Mouse (Mus musculus) cerebellum, postnatal 36 days (tissue): ENCODE results near the gene Rpl38.

Experiments used
- DNase-seq, 2 experiments: peaks; one replicate each; pipeline ENCODE4 v3.0.0; 2021 to 2022; ENCODE audit warnings: mixed read lengths in 2 of 2

Rpl38 gene

GRCm38 (mm10) chr11:114668301-114668710, at the start of gene Rpl38:
Rpl38 (plus strand) TSS chr11:114668524.
- DNase-seq: peak; percentile 93 to 99

DNA sequence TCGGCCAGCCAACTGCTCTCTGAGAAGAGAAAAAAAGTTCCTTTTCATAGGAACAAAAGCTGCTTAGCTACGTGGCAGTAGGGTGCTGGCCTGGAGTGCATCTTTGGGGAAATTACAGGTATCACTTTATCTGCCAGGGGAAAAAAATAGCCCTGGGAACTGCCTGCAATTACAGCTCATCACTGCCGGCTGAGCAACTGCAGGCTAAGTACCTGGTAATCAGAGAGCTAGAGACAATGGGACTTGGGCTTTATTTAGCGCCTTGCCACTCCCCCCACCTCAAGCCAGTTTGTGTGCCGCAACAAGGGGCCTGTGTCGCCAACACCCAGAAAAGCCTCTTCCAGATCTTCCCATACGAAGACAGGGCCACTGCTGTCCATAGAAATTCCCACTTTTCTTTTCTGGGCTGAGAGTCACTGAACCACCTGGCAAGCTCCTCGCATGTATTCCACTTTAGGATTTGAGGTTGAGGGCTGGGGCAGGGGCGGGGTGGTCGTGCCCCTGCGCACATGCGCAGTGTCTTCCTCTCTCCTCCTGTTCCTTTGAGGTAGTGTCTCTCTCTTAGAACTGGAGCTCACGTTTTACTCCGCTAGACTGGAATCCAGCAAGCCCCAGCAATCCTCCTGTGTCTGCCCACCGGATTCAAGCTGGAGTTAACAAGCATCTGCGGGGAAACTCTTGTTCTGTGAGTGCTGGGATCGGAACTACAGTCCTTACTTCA, 49.5 kb upstream of the Rpl38 start:
- DNase-seq: no peak

- DNase-seq: no peak
Measured at GRCm38 (mm10) chr11:114626071-114626690, 42.1 kb upstream of the Rpl38 start.

DNA sequence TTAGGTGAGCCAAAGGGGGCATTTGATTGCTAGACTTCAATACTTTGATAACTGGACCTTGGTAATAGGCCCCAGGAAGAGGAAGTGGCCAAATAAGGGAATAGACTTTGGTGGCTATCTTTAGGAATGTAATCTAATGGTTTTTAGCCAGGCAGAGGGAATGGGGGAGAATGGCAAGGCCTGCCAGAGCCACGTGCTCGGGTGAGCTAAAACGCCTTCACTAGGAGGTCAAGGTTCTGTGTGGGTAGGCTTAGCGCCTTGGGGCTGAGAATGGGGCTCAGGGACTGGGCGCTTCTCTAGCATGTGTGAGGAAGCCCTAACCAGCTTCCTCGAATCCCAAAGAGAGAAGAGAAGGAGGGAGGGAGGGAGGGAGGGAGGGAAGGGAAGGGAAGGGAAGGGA, 41.3 kb upstream of the Rpl38 start:
- DNase-seq: no peak

- DNase-seq: no peak
Measured at GRCm38 (mm10) chr11:114628032-114628431, 40.3 kb upstream of the Rpl38 start.

- no peak for DNase-seq
Measured at GRCm38 (mm10) chr11:114630044-114630443, 38.3 kb upstream of the Rpl38 start.

- no peak for DNase-seq
Measured at GRCm38 (mm10) chr11:114632266-114632665, 36.1 kb upstream of the Rpl38 start.

DNA sequence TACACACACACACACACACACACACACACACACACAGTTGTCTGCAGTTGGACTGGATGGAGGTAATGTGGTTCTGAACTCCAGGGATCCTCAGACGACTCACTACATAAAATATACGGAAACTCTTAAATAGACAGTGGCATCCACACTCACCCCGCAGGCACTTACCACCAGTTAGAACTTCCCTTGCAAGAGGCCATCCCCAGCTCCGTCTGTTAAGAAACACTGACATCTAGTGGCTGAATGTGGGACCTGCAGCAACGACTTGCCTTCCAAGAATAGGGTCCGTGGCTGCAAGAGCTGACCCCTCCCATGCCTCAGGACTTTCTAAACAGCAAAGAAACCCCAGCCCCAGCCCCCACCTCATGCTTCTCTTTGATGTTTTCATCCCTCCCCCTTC, 32.0 kb upstream of the Rpl38 start:
- peak; percentile 82 to 89 for DNase-seq

DNA sequence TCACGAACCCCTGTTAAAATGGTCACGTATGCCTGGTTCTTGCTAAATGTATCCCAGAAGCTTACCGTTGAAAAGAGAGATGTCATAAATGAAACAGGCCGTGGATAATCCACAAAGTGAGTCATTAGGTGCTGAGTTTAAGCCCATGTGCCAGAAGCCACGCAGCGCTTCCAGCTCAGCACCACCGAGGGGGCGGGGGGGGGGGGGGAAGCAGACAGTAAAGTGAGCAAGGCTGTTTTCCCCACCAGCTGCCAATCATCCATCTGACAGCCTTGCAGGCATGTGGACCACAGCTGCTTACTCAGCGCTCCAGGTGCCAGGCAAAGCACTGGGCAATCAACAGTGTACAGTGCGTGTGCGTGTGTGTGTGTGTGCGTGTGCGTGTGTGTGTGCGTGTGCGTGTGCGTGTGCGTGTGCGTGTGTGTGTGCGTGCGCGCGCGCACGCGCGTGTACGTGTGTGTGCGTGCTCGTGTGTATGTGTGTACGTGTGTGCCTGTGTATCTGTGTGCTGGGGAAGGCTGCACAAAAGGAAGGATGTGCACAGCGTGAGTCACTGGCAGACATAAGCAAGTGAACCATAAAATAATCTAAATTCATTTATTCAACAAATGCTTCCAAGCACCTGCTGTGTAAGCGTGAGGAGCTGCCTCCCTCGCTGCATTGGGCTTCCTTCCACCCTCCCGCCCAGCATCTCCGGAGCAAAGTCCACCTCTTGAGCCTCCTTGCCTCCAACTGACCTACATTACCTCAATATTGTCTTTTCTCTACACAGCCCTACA, 31.4 kb upstream of the Rpl38 start:
- peak in 1 of 2 experiments; percentile 16 for DNase-seq

- no peak for DNase-seq
Measured at GRCm38 (mm10) chr11:114638647-114639290, 29.6 kb upstream of the Rpl38 start.

DNA sequence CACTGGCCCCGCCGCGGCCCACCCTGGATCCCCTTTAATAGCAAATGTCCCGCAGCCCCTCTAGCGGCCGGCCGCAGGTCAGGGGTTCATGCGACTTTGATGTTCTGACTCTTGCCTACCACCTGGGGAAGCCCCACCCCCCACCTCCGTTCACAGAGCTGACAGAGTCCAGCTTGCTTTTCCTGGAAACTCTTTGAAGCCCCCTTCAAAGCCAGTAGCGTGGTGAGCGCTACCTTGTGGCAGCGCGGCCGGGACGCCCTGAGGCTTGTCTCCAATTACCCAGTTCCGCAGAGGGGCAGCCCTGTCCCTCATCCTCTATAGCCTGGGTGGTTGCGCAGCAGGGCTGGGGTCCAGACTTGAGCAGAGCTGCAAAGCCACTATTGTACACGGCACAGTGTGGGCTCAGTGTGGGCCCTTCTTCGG, 28.6 kb upstream of the Rpl38 start:
- no peak for DNase-seq

DNA sequence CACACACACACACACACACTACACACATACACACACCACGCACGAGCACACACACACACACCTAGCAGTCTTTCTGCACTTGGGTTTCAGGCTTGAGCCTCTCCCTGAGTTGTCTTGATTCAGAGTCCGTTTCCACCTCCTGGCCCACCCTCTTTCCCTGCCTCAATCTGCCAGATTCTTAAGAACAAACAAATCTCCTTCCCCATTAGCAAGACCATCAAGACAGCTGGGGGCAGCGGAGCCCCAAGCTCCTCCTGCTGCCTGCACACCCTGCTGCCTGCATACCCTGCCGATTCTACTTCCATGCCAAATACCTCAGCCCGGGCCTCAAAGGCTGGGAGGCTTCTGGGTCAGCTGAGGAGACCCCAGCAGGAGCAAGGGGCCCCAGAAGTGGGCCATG, 27.7 kb upstream of the Rpl38 start:
- DNase-seq: no peak

DNA sequence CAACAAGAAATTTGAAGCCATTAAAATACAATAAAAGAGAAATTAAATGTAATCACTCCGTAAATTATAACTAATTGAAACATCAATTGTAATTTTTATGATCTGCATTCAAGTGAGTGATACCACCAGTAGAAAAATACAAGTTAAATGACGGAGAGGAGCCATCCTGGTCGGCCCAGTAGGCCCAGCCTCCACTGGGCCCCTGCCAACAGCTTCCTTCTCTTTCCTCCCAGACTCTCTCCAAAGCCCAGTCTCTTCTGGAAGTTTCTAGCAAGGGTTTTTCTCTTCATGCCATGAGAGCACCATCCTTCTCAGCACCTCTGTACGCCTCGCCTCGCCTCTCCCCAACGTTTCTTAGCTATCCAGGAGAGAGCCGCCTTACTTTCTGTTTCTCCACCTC, 27.2 kb upstream of the Rpl38 start:
- DNase-seq: no peak

GRCm38 (mm10) chr11:114642184-114642583, 26.1 kb upstream of the Rpl38 start:
- no peak for DNase-seq

DNA sequence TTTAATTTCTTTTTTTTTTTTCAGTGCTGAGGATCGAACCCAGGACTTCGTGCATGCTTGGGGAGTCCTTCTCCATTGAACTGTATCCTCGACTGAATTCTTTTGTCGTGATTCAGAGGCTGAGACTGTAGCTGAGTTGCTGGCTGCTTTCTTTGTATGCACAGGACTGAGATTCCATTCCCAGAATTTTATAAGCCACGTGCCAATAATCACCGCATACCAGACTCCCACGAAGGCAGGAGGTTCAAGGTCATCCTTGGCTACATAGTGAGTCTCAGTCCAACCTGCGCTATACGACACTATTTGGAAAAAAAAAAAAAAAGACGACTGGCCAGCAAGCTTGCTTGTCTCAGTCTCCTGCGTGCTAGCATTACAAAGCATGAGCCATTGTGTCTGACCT, 25.4 kb upstream of the Rpl38 start:
- DNase-seq: no peak

- DNase-seq: no peak
Measured at GRCm38 (mm10) chr11:114644122-114644521, 24.2 kb upstream of the Rpl38 start.

- DNase-seq: no peak
Measured at GRCm38 (mm10) chr11:114649510-114649909, 18.8 kb upstream of the Rpl38 start.

DNA sequence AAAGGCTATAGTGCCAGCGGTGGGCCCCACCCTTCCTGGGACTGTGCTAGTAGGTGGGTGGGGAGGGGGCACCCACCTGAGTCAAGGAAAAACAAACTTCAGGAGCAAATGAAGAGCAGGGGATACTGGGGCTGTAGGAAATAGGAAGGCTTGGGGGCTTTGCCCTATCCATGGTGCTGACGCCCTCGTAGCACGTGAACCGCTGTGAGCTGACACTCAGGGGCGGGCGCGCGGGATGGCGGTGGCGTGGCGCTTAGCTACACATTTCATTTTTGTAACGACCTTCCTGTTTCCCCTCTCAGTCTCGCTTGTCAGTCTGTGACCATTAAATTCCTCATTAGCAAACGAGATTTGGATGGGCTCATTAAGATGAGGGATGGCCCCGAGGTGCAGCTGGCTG, 15.8 kb upstream of the Rpl38 start:
- DNase-seq: no peak

DNA sequence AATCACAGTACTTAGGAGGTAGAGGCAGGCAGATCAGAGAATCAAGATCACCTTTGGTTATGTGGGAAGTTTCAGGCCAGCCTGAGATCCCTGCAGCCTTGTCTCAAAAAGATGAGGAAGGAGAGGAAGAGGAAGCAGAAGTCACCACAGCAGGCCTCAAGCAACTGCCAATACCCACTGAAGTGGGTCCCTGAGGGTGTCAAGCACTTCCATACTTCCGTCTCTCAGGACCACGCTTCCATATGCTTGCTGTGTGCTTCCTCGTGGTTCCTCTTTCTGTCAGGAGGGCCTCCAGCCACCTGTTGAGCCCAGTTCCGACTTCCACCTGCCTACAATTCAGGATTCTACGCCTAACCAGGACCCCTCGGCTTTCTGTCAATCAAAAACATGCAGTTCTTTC, 14.7 kb upstream of the Rpl38 start:
- DNase-seq: no peak

DNA sequence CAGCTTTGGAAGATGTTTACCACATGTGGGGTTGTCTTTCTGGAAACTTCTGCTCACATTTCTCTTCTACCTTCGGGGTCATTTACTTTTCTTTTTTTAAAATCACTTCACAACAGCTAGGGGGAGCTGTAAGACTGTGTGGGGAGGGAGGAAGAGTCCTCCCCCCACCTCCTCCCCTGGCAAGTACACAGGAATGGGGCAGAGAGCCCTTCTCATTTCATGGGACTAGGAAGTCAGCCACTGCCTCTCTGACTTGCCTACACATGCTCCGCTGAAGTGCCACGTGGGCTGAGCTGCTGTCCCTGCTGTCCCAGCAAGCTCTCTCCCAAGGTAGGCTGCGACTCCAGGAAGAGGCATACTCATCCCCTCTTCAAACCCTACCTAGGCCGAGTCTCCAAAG, 13.8 kb upstream of the Rpl38 start:
- DNase-seq: no peak

GRCm38 (mm10) chr11:114655350-114656008, 12.8 kb upstream of the Rpl38 start:
- DNase-seq: no peak

DNA sequence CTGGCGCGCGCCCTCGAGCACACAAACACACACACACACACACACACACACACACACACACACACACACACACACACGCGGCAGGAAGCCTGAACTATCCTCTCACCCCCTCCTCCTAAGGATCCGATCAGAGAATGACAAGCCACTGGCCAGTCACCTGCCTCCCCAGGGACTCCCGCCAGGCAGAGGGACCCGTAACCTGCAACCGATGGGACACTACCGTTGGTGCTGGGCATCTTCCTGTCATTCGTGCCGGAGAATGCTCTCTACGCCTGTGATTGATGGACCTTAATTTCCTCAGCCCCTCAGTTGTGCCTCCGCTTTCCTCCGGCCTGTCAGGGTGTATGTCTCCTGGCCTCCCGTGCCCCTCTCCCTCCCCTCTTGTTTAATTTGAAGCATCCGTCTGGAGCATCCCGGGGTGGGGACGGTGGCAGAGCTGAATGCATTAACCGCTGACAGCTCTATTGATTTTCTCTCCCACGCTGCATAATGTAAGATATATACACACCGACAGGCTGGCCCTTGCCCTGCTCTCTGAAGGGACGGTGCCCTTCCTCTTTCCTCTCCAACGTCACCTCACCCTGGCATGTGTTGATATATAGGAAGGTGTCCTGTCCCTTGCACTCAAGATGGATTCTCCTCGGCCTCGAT, 11.2 kb upstream of the Rpl38 start:
- DNase-seq: no peak
